In the genomic region with DNA sequence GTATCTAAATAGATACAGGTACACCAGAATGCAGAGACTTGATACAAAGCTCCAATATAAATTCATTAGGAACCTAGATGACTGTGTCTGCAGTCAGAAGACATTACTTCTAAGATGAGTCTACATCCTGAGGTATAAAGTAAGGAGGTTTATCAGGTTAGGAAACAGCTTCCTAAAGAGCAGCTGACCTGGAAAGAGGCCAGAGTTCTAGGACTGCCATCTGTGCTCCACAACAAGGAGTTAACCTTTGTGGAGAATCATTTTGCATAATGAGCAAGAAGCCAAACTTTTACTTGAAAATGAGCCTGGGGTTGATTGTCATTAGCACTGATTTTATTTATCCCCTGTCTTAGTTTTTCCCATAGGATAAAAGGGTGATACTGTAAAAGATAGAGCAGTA, we compare ENCODE assay signal across 18 mouse cellular contexts.
DNase-seq lines count a peak whose midpoint lies in the region; ATAC-seq and TF ChIP-seq lines count a peak whose summit lies in the region.
"Had no signal": no experiment of that assay in that cellular context is flagged by ENCODE, and none has a peak within 500 bp of the region (broad histone marks: within the 10 kb centered on the region; RNA-seq: fewer than 3 reads in every experiment).

No protein-coding gene starts in this region.

- no peak for ATAC-seq in lung, postnatal 0 days
- ATAC-seq: forebrain, embryonic 16.5 days; intestine, embryonic 16.5 days had no signal

- no peak for TF ChIP-seq CTCF in left cerebral cortex, adult 2 months (IDR thresholded peaks at IDR 0.05)
- TF ChIP-seq CTCF in lung, postnatal 0 days (IDR thresholded peaks at IDR 0.05), result no peak

- peak; percentile 5 for DNase-seq in cerebellum, adult 9-11 months
- DNase-seq in cerebellum, postnatal 4 days (ENCODE audit: low spot score in 2 of 2), result no peak
- peak; percentile 41 for DNase-seq in left cerebral cortex, postnatal 4 days
- no peak for DNase-seq in left cerebral cortex, adult 2 months (ENCODE audit: extremely low spot score in 1 of 2, low spot score in 2 of 2)
- DNase-seq in cerebellum, postnatal 25 days, result peak; percentile 49 to 71
- DNase-seq in lung, postnatal 0 days (ENCODE audit: low spot score), result no peak
- DNase-seq: adrenal gland, adult 8-10 months; adrenal gland, postnatal 36 days; gastrocnemius, postnatal 14 days; heart, adult 2 months; heart, postnatal 14 days; kidney, adult 2 months had no signal

- H3K9ac ChIP-seq in lung, postnatal 0 days (replicated peaks; ENCODE audit: low read depth), result no peak overlapping the region
- H3K9ac ChIP-seq: embryonic facial prominence, embryonic 12.5 days; heart, embryonic 15.5 days; hindbrain, embryonic 13.5 days had no signal

- H3K9me3 ChIP-seq in lung, postnatal 0 days (ENCODE audit: low read length), result no peaks in the 10 kb centered on the region
- H3K9me3 ChIP-seq: embryonic facial prominence, embryonic 12.5 days; heart, embryonic 15.5 days; hindbrain, embryonic 13.5 days had no signal

- no peak overlapping the region for H3K27ac ChIP-seq in left cerebral cortex, adult 2 months
- no peak overlapping the region for H3K27ac ChIP-seq in lung, postnatal 0 days (ENCODE audit: low read length)
- H3K27ac ChIP-seq: embryonic facial prominence, embryonic 12.5 days; heart, adult 2 months; heart, embryonic 15.5 days; hindbrain, embryonic 13.5 days had no signal

- H3K4me2 ChIP-seq in lung, postnatal 0 days (replicated peaks; ENCODE audit: low read depth, low read length), result no peak overlapping the region
- H3K4me2 ChIP-seq: embryonic facial prominence, embryonic 12.5 days; heart, embryonic 11.5 days; heart, embryonic 15.5 days; hindbrain, embryonic 13.5 days had no signal

- intact Hi-C loops in left cerebral cortex, postnatal 4 days (cut with DNase I), result no loop called here
- intact Hi-C loops in left cerebral cortex, adult 2 months (cut with DNase I), result no loop called here

- no peaks in the 10 kb centered on the region for H3K36me3 ChIP-seq in lung, postnatal 0 days (ENCODE audit: insufficient read depth, low read length)
- H3K36me3 ChIP-seq: embryonic facial prominence, embryonic 12.5 days; heart, embryonic 15.5 days; hindbrain, embryonic 13.5 days had no signal

- no peaks in the 10 kb centered on the region for H3K4me1 ChIP-seq in lung, postnatal 0 days (ENCODE audit: insufficient read depth, low read depth, low read length)
- H3K4me1 ChIP-seq: embryonic facial prominence, embryonic 12.5 days; heart, embryonic 15.5 days; hindbrain, embryonic 13.5 days had no signal

- no peaks in the 10 kb centered on the region for H3K27me3 ChIP-seq in lung, postnatal 0 days (replicated peaks; ENCODE audit: insufficient read depth, low read length)
- H3K27me3 ChIP-seq: embryonic facial prominence, embryonic 12.5 days; heart, embryonic 15.5 days; hindbrain, embryonic 13.5 days had no signal

- no peak overlapping the region for H3K4me3 ChIP-seq in left cerebral cortex, adult 2 months
- no peak overlapping the region for H3K4me3 ChIP-seq in lung, postnatal 0 days (ENCODE audit: low read depth, low read length)
- H3K4me3 ChIP-seq: embryonic facial prominence, embryonic 12.5 days; heart, adult 2 months; heart, embryonic 15.5 days; hindbrain, embryonic 13.5 days had no signal

- TF ChIP-seq EP300 in lung, postnatal 0 days (IDR thresholded peaks at IDR 0.05), result no peak

Comparison
In these comparisons a context has a peak if more than half of its experiments do, and no peak if none do; other contexts are left out.
1. DNase-seq: peak in cerebellum, adult 9-11 months (single experiment), left cerebral cortex, postnatal 4 days (single experiment) and cerebellum, postnatal 25 days (2 of 2); none in cerebellum, postnatal 4 days (0 of 2), left cerebral cortex, adult 2 months (0 of 2) and lung, postnatal 0 days (single experiment).